Mouse (Mus musculus) Patski (cell line): ENCODE data around the gene Rxfp1. TPM values are rescaled to one million over a fixed set of nuclear protein-coding genes. Genes with fewer than 3 reads are reported as not detected.
"Not testable (repeated sequence)": the region's sequence is repeated elsewhere in the genome, so short reads cannot be mapped to it uniquely, and the experiment has no call there.

Source experiments
- ATAC-seq: fragments of 100-300 bp; one replicate; pipeline ENCODE4 v1.8.0; 2021
- CTCF ChIA-PET: fragments of 350-600 bp; sonication (Branson Sonifier 250); formaldehyde crosslinking; loops from one replicate; lab custom pipeline; 2022; ENCODE audit warnings: inconsistent platforms; lab: Charles Lee
- POLR2A ChIA-PET: fragments of 350-600 bp; sonication (Branson Sonifier 250); formaldehyde crosslinking; loops from one replicate; lab custom pipeline; 2022; ENCODE audit warnings: antibody characterized with exemption, inconsistent platforms; lab: Charles Lee
- DNase-seq: peaks from one replicate; pipeline ENCODE4 v3.0.0-alpha.2; 2011; ENCODE audit warnings: low read depth, low spot score
- H3K27me3 ChIP-seq: fragments of 371-371 bp; one replicate; pipeline ENCODE4 v1.5.1; 2021
- CTCF ChIP-seq: fragments of 100-300 bp; IDR thresholded peaks from one replicate; pipeline ENCODE4 v1.5.1; 2021
- in situ Hi-C: fragments of 300-500 bp; cut with MboI; formaldehyde crosslinking; loops from 3 replicates; pipeline ENCODE4 v1.11.1; 2018; ENCODE audit warnings: low pct_unique_long_range_greater_than_20kb, mixed read lengths
- polyA plus RNA-seq: library from polyadenylated mRNA; unstranded; gene quantifications from one replicate; pipeline ENCODE4 v1.2.3, GENCODE M21; 2021

Rxfp1 gene
- polyA plus RNA-seq, 1 experiment from 2014 or later: 0.01 TPM

GRCm38 (mm10) chr3:79720756-79721484, 16.8 kb downstream of the Rxfp1 start:
- TF ChIP-seq CTCF: no peak
- H3K27me3 ChIP-seq: peaks cover 8% of the 10 kb centered on the region
- POLR2A ChIA-PET: no interaction called here
- CTCF ChIA-PET: interaction anchor here (1.2 to 2.2 kb wide), 2 partner anchors 10 to 14 kb away, joined by 3 to 8 read pairs; no protein-coding TSS in a partner anchor
- ATAC-seq: no peak
- DNase-seq: no peak
- in situ Hi-C loops: no loop called here

DNA sequence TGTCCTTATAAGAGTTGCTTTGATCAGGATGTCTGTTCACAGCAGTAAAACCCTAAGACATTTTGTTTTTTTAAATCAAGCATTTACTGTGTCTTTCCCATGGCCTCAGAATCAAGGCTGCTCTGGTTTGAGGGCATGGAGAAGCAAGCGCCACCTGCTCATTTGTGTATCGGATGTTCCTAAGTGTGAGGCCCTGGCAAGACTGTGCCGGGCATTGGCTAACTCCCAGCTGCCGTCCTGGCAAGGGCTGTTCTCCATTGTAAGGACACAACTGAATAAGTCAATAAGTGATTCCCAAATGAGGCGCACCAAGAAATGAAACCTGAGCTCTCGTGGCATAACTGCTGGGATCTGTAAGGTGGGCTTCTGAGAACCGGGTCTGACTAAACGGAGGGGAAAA, 31.2 kb downstream of the Rxfp1 start:
- TF ChIP-seq CTCF: no peak

DNA sequence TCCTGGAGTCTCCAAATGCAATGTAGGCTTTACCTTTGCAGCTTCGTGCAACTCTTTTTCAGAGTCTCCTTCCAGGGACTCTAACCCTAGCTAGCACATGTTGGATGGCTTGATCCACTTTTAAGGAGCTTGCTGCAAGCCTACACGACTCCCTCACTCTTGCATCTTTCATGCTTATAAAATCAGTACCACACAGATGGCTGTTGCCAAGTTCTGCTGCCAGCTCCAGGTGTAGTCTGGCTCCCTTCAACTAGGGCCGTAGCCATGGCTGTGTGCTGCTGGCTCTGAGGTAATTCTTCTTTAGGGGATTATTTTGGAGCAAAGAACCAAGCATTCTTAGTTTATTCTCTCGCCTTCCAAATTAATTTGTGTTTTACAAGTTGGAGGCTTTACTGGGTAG, 34.5 kb downstream of the Rxfp1 start:
- no peaks in the 10 kb centered on the region for H3K27me3 ChIP-seq
- ChIA-PET CTCF (interaction anchor here (1.1 kb wide), 2 partner anchors 23 to 106 kb away, joined by 3 to 4 read pairs; no protein-coding TSS in a partner anchor), POLR2A (no interaction called here)
- ATAC-seq (no peak), DNase-seq (no peak)
- no peak for TF ChIP-seq CTCF
- in situ Hi-C loops: no loop called here

More for the DNA sequence above, 31.2 kb downstream of the Rxfp1 start:
- no peak for DNase-seq
- ChIA-PET CTCF (interaction anchor here (1.3 to 2.3 kb wide), 4 partner anchors 9 to 103 kb away, joined by 3 to 10 read pairs (median 5); no protein-coding TSS in a partner anchor), POLR2A (no interaction called here)
- ATAC-seq: no peak
- in situ Hi-C loops: no loop called here
- peaks cover under 1% of the 10 kb centered on the region for H3K27me3 ChIP-seq

GRCm38 (mm10) chr3:79691957-79692356, 45.7 kb downstream of the Rxfp1 start:
- CTCF ChIA-PET: interaction anchor here (0.9 to 2.3 kb wide), 2 partner anchors 19 to 117 kb away, joined by 4 to 5 read pairs; no protein-coding TSS in a partner anchor

DNA sequence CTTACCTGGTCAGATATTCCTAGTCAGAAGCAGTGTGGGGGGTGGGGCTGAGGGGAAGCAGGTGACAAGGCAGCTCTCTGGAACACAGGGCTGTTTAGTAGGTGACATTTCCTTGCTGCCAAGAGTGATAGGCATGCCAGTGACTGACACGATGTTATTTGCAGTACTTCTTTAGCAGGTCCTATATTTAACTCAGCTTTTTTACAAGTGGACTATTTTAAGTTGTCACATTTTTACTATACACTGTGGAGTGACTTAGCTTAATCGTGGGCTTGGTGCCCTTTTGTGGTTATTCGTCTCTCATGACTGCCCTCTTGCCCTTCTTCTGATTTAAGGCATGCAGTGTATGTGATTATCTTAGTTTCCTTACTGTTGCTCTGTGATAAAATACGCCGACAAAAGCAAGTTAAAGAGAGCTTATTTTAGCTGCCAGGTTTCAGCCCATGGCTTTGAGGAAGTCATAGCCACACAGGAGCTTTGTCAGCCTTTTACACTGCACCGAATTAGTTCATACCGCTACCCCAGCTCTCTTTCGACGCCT, 47.5 kb downstream of the Rxfp1 start:
- ChIA-PET POLR2A (interaction anchor here (0.7 kb wide), 1 partner anchor 114 kb away, joined by 4 read pairs; no protein-coding TSS in a partner anchor), CTCF (interaction anchor here (0.9 to 1.6 kb wide), 3 partner anchors 16 to 124 kb away, joined by 3 to 4 read pairs (median 4); no protein-coding TSS in a partner anchor)
- in situ Hi-C loops: no loop called here
- DNase-seq: no peak
- TF ChIP-seq CTCF: no peak
- peaks cover 22% of the 10 kb centered on the region for H3K27me3 ChIP-seq
- no peak for ATAC-seq

More at GRCm38 (mm10) chr3:79691957-79692356, 45.7 kb downstream of the Rxfp1 start:
- no peak for TF ChIP-seq CTCF
- H3K27me3 ChIP-seq: peaks cover 22% of the 10 kb centered on the region
- ATAC-seq (no peak), DNase-seq (no peak)
- POLR2A ChIA-PET: no interaction called here
- in situ Hi-C loops: no loop called here

DNA sequence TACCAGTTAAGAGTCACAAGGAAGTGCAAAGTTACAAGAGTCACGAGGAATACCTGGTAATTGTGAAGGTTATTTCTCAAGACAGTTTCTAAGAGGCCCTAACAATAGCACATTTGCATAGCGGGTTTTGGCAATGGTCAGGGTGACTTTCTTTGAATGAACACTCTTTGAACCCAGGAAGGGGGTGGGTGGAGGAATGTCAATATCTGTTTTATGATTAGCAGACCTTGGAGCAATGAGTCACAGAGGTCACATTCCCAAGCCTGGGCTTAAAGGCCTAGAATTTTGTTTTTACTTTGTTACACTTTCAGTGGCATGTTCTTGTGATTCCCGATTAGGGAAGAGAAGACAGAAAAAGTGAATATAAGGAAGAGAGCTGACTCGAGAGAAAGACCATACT, 49.6 kb downstream of the Rxfp1 start:
- CTCF ChIA-PET: interaction anchor here (1.2 kb wide), 1 partner anchor 15 kb away, joined by 4 read pairs; no protein-coding TSS in a partner anchor
- in situ Hi-C loops, POLR2A ChIA-PET, DNase-seq, ATAC-seq: not testable (repeated sequence)
- H3K27me3 ChIP-seq: peaks cover 13% of the 10 kb centered on the region

DNA sequence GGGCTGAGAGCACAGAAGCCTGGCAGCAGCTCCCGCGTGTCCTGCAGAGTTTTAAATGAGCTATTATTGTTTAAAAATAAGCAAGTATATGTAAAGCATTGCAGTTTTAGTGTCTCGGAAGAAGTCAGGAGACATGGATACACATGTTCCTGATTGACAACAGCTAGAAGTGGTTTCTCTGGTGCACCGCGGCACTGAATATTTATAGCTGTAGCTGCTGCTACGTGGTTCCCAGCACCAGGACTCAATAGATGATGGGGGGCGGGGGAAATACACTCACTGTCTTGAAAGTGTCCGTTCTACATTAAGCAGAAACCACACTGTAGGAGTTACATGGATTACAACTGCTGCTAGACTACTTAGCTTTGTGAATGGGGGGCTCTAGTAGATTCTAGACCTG, 54.2 kb downstream of the Rxfp1 start:
- ChIA-PET POLR2A (interaction anchor here (0.5 kb wide), 1 partner anchor 56 kb away, joined by 3 read pairs; no protein-coding TSS in a partner anchor), CTCF (interaction anchor here (0.9 to 1.3 kb wide), 3 partner anchors 18 to 126 kb away, joined by 3 to 4 read pairs (median 3); no protein-coding TSS in a partner anchor)
- H3K27me3 ChIP-seq: peaks cover 8% of the 10 kb centered on the region
- DNase-seq (no peak), ATAC-seq (no peak)
- TF ChIP-seq CTCF: no peak
- in situ Hi-C loops: no loop called here

- CTCF ChIA-PET: interaction anchor here (0.9 to 1.9 kb wide), 4 partner anchors 9 to 132 kb away, joined by 3 to 7 read pairs (median 4); no protein-coding TSS in a partner anchor
- in situ Hi-C loops: no loop called here
- DNase-seq (no peak), ATAC-seq (no peak)
- POLR2A ChIA-PET: no interaction called here
- TF ChIP-seq CTCF: no peak
- peaks cover 8% of the 10 kb centered on the region for H3K27me3 ChIP-seq
These were observed 55.1 kb downstream of the Rxfp1 start for GRCm38 (mm10) chr3:79682351-79683132.

DNA sequence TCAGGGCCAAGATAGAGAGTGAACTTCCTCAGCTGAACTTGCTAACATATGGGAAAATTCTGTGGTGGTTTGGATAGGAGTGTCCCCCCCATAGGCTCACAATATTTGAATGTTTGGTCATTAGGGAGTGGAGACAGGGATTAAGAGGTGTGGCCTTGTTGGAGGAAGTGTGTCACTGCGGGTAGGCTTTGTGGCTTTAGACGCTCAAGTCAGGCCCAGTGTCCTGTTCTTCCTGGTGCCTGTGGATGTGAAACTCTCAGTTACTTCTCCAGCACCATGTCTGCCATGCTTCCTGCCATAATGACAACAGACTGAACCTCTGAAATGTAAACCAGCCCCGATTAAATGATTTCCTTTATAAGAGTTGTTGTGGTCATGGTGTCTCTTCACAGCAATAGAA, 61.3 kb downstream of the Rxfp1 start:
- ATAC-seq (no peak), DNase-seq (no peak)
- ChIA-PET CTCF (interaction anchor here (1.8 to 7.9 kb wide), 3 partner anchors 18 to 138 kb away, joined by 4 to 114 read pairs (median 31); no protein-coding TSS in a partner anchor), POLR2A (interaction anchor here (0.7 kb wide), 1 partner anchor 137 kb away, joined by 5 read pairs; no protein-coding TSS in a partner anchor)
- peaks cover under 1% of the 10 kb centered on the region for H3K27me3 ChIP-seq
- in situ Hi-C loops: no loop called here
- TF ChIP-seq CTCF: no peak

DNA sequence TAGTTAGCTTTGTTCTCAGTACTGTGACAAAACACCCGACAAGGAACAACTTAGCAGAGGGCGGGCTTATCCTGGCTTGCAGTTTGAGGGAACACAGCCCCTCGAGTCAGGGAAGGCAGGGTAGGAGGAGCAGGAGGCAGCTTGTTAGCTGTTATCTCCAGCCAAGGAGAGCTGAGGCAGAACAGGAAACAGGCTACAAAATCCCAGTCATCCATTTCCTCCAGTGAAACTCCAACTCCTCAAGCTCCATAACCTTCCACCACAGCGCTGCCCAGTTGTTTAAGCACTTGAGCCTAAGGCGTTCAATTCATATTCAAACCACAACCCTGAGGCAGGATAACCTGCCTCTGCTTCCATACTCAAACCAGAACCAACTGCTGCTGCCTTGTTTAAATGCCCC, 63.0 kb downstream of the Rxfp1 start:
- ATAC-seq: no peak
- CTCF ChIA-PET: interaction anchor here (0.9 to 7.9 kb wide), 7 partner anchors 11 to 165 kb away, joined by 3 to 114 read pairs (median 4); no protein-coding TSS in a partner anchor
- in situ Hi-C loops: no loop called here
- DNase-seq: no peak
- POLR2A ChIA-PET: no interaction called here
- TF ChIP-seq CTCF: no peak
- H3K27me3 ChIP-seq: no peaks in the 10 kb centered on the region
